16 mouse cellular contexts compared by ENCODE assay signal in genomic region chr10:126673437-126673836, GRCm38 (mm10).
"Had no signal": no experiment of that assay in that cellular context is flagged by ENCODE, and none has a peak within 500 bp of the region (broad histone marks: within the 10 kb centered on the region; RNA-seq: fewer than 3 reads in every experiment).

No protein-coding gene starts in this region.

- H3K4me3 ChIP-seq: megakaryocyte, embryonic 14.5 days; midbrain, embryonic 12.5 days; neural tube, embryonic 12.5 days; stomach, embryonic 15.5 days had no signal

- H3K27ac ChIP-seq: macrophage; midbrain, embryonic 12.5 days; neural tube, embryonic 12.5 days; stomach, embryonic 15.5 days; stomach, postnatal 0 days had no signal

- H3K36me3 ChIP-seq: midbrain, embryonic 12.5 days; neural tube, embryonic 12.5 days; stomach, embryonic 15.5 days had no signal

- H3K9me3 ChIP-seq: midbrain, embryonic 12.5 days; stomach, embryonic 15.5 days had no signal

- H3K4me2 ChIP-seq: lung, embryonic 14.5 days; midbrain, embryonic 12.5 days; neural tube, embryonic 12.5 days; stomach, embryonic 15.5 days had no signal

- H3K4me1 ChIP-seq: megakaryocyte, embryonic 14.5 days; midbrain, embryonic 12.5 days; neural tube, embryonic 12.5 days; stomach, embryonic 15.5 days had no signal

- H3K27me3 ChIP-seq: megakaryocyte, embryonic 14.5 days; midbrain, embryonic 12.5 days; neural tube, embryonic 12.5 days; stomach, embryonic 15.5 days had no signal

- ATAC-seq: midbrain, embryonic 16.5 days had no signal

- DNase-seq: lung, adult 18-20 months; lung, embryonic 14.5 days; lung, postnatal 14 days; lung, postnatal 36 days; midbrain, embryonic 14.5 days; right cerebral cortex, postnatal 14 days; thymus, adult 2 months; thymus, postnatal 25 days; thymus, postnatal 4 days had no signal

- H3K9ac ChIP-seq: lung, embryonic 14.5 days; midbrain, embryonic 12.5 days; neural tube, embryonic 12.5 days; stomach, embryonic 15.5 days had no signal
